Mouse (Mus musculus): ENCODE data around the gene Abi3.

DNA sequence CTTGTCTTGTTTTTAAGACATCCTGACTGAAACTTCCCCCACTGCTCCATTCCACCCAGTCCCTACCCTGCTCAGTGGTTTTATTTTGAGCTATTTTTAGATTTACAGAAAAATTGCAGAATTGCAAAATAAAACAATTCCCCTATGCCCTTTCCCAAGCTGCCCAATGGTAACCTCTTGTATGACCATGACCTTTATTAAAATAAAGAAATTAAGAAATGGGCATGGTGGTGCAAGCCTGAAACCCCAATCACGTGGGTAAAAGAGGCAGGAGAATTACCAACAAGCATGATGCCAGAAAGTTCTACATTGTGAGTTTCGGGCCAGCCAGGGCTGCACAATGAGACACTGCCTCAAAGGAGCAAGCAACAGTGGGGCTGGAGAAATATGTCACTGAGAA is 8.6 kb upstream of the Abi3 start:
- TF ChIP-seq POLR2A (IDR thresholded peaks at IDR 0.05; ENCODE audit: low read depth, low read length) (no peak), TBP (conservative IDR thresholded peaks at IDR 0.05; ENCODE audit: low read depth, low read length) (no peak), CTCF (conservative IDR thresholded peaks at IDR 0.05 in 1 of 2, IDR thresholded peaks at IDR 0.05 in 1 of 2; ENCODE audit: low read depth in 2 of 2, low read length in 2 of 2) (no peak), USF2 (conservative IDR thresholded peaks at IDR 0.05; ENCODE audit: low read depth, low read length) (no peak), USF1 (IDR thresholded peaks at IDR 0.05; ENCODE audit: low read depth, low read length) (no peak)

All from CH12.LX (cell line).